Mouse (Mus musculus) stomach, postnatal 0 days (tissue): ENCODE data around the gene Fgf9.

Experiments
- CTCF ChIP-seq: IDR thresholded peaks from 2 replicates; pipeline ENCODE4 v1.5.1; 2016; ENCODE audit warnings: antibody characterized with exemption, low read depth, mild to moderate bottlenecking, moderate library complexity
- EP300 ChIP-seq: optimal IDR thresholded peaks from 2 replicates; pipeline ENCODE3; 2016; ENCODE audit warnings: antibody characterized with exemption

- TF ChIP-seq CTCF = no peak
- TF ChIP-seq EP300 = no peak
Observed at GRCm38 (mm10) chr14:58160624-58161023, 90.3 kb downstream of the Fgf9 start.
